Mouse (Mus musculus) lung, embryonic 14.5 days (tissue): ENCODE results near the gene Gm5901. TPM values are rescaled to one million over a fixed set of nuclear protein-coding genes. Genes with fewer than 3 reads are reported as not detected.

ENCODE experiments used
- ATAC-seq: fragments of 200-750 bp; cut with Nextera tagmentation; 2 replicates; pipeline ENCODE4 v1.8.0; 2017; ENCODE audit warnings: mild to moderate bottlenecking, moderate TSS enrichment, moderate library complexity; ENCODE audit not compliant: insufficient read depth
- DNase-seq: peaks from one replicate; pipeline ENCODE4 v3.0.0-alpha.2; 2015
- H3K27ac ChIP-seq: fragments of 300-500 bp; sonication (generic); 2 replicates; pipeline ENCODE4 v1.5.1; 2014; ENCODE audit warnings: low read depth, mild to moderate bottlenecking, moderate library complexity
- H3K27me3 ChIP-seq: fragments of 300-500 bp; sonication (generic); 2 replicates; pipeline ENCODE4 v1.6.1; 2014; ENCODE audit warnings: low read length, control low read depth; ENCODE audit not compliant: insufficient read depth
- H3K36me3 ChIP-seq: fragments of 300-500 bp; sonication (generic); 2 replicates; pipeline ENCODE4 v1.6.1; 2014; ENCODE audit warnings: control low read depth; ENCODE audit not compliant: insufficient read depth
- H3K4me1 ChIP-seq: fragments of 300-500 bp; sonication (generic); 2 replicates; pipeline ENCODE4 v1.6.1; 2014; ENCODE audit warnings: antibody characterized with exemption, control low read depth; ENCODE audit not compliant: insufficient read depth
- H3K4me2 ChIP-seq: fragments of 300-500 bp; sonication (generic); 2 replicates; pipeline ENCODE4 v1.6.1; 2014; ENCODE audit warnings: mild to moderate bottlenecking
- H3K4me3 ChIP-seq: fragments of 300-500 bp; sonication (generic); 2 replicates; pipeline ENCODE4 v1.5.1; 2014; ENCODE audit warnings: low read depth, low read length
- H3K9ac ChIP-seq: fragments of 300-500 bp; sonication (generic); 2 replicates; pipeline ENCODE4 v1.6.1; 2014
- H3K9me3 ChIP-seq: fragments of 300-500 bp; sonication (generic); 2 replicates; pipeline ENCODE4 v1.6.1; 2016; ENCODE audit warnings: low read depth, low read length, control low read depth
- CTCF ChIP-seq: IDR thresholded peaks from 2 replicates; pipeline ENCODE4 v1.5.1; 2016; ENCODE audit warnings: antibody characterized with exemption, low read depth
- WGBS: fragments of 180-500 bp; shearing (Covaris S2); extraction: QIAGEN DNeasy Blood & Tissue Kit; methylation state at CpG from one replicate; pipeline ENCODE4 v1.1.7; 2014; 5-methylcytosine and 5-hydroxymethylcytosine counted together
- polyA plus RNA-seq: library from polyadenylated mRNA; unstranded; fragments of >200 nt; fragmentation: Nextera tagmentation; extraction: Ambion mirVana; gene quantifications from 2 replicates; pipeline ENCODE4 v1.2.1, GENCODE M21; 2014

Gene Gm5901
- polyA plus RNA-seq, 1 experiment from 2014 or later, result not detected

- Histone ChIP-seq H3K36me3 (no peaks in the 10 kb centered on the region), H3K4me1 (no peaks in the 10 kb centered on the region), H3K27me3 (peaks cover 29% of the 10 kb centered on the region), H3K9ac (no peak overlapping the region), H3K4me3 (no peak overlapping the region), H3K27ac (no peak overlapping the region), H3K9me3 (no peaks in the 10 kb centered on the region), H3K4me2 (no peak overlapping the region)
- ATAC-seq (no peak), DNase-seq (no peak)
- 17% methylated on average over 5 of the region's 5 CpGs for WGBS
- TF ChIP-seq CTCF, result no peak
Observed at GRCm38 (mm10) chr7:105424368-105424767, 49.5 kb downstream of the Gm5901 start.

- no peaks in the 10 kb centered on the region for H3K36me3 ChIP-seq
- 1% methylated on average over 31 of the region's 31 CpGs for WGBS
- no peak for TF ChIP-seq CTCF
- no peaks in the 10 kb centered on the region for H3K9me3 ChIP-seq
- peak within 1 kb of the TSS; percentile 63 for H3K4me2 ChIP-seq
- H3K27me3 ChIP-seq, result peaks cover 29% of the 10 kb centered on the region
- peak; percentile 40 for DNase-seq
- no peak within 1 kb of the TSS for H3K27ac ChIP-seq
- ATAC-seq, result peak; percentile 92
- H3K9ac ChIP-seq, result peak within 1 kb of the TSS; percentile 29; the same call in 1 of the 2 replicates
- H3K4me3 ChIP-seq, result peak within 1 kb of the TSS; percentile 33
- no peaks in the 10 kb centered on the region for H3K4me1 ChIP-seq
Observed at GRCm38 (mm10) chr7:105425424-105426043, 50.7 kb downstream of the Gm5901 start, which contains the start of gene Cckbr. Gene Cckbr (plus strand): TSS chr7:105425731.

DNA sequence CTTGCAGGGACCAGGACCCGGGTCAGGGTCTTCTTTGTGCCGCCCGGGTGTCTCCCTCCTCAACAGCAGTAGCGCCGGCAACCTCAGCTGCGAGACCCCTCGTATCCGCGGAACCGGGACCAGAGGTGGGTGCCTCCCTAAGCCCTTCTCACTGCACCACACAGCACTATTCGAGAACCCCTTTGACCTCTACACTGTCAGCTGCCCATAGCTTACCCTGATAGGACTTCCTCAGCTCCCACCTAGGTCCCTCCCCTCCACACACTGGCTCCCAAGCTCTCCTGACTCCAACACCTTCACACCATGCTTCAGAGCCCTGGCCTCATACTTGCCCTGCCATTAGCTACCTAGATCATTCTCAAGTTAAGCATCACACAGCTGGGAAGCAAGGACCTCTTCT is 51.2 kb downstream of the Gm5901 start:
- no peak for TF ChIP-seq CTCF
- H3K9me3 ChIP-seq, result no peaks in the 10 kb centered on the region
- DNase-seq (no peak), ATAC-seq (peak; percentile 68; the same call in 1 of the 2 replicates)
- no peaks in the 10 kb centered on the region for H3K36me3 ChIP-seq
- peak overlapping the region; percentile 63 for H3K4me2 ChIP-seq
- no peak overlapping the region for H3K9ac ChIP-seq
- peaks cover 29% of the 10 kb centered on the region for H3K27me3 ChIP-seq
- no peaks in the 10 kb centered on the region for H3K4me1 ChIP-seq
- 3% methylated on average over 11 of the region's 11 CpGs for WGBS
- H3K27ac ChIP-seq, result no peak overlapping the region
- H3K4me3 ChIP-seq, result peak overlapping the region; percentile 33

Other genes with a start within 250 kb of the Gm5901 start
- gene Olfr683, start 228.0 kb upstream of the Gm5901 start, polyA plus RNA-seq, result not detected in 2 replicates
- gene Olfr684, start 211.4 kb upstream of the Gm5901 start, polyA plus RNA-seq, result not detected in 2 replicates
- gene Olfr685, start 189.0 kb upstream of the Gm5901 start, polyA plus RNA-seq, result not detected in 2 replicates
- gene Olfr686, start 167.6 kb upstream of the Gm5901 start, polyA plus RNA-seq, result not detected in 2 replicates
- not detected in 2 replicates for gene Olfr688, start 86.9 kb upstream of the Gm5901 start, polyA plus RNA-seq
- not detected in 2 replicates for gene Olfr689, start 63.9 kb upstream of the Gm5901 start, polyA plus RNA-seq
- not detected in 2 replicates for gene Olfr690, start 40.9 kb upstream of the Gm5901 start, polyA plus RNA-seq
- not detected in 2 replicates for gene Olfr691, start 32.8 kb upstream of the Gm5901 start, polyA plus RNA-seq
- gene Olfr692, start 6.8 kb upstream of the Gm5901 start, polyA plus RNA-seq, result not detected in 2 replicates
- 41.9 and 42.3 TPM in 2 replicates for gene Fam160a2, start 25.0 kb downstream of the Gm5901 start, polyA plus RNA-seq
- gene Cnga4, start 29.5 kb downstream of the Gm5901 start, polyA plus RNA-seq, result 0.07 TPM in 1 of 2 replicates, not detected in the other
- 0.25 and 0.39 TPM in 2 replicates for gene Cckbr, start 50.7 kb downstream of the Gm5901 start, polyA plus RNA-seq
- gene Cavin3, start 107.3 kb downstream of the Gm5901 start, polyA plus RNA-seq, result 96.0 and 96.1 TPM in 2 replicates
- gene Smpd1, start 179.3 kb downstream of the Gm5901 start, polyA plus RNA-seq, result 38.7 and 38.9 TPM in 2 replicates
- gene Apbb1, start 206.6 kb downstream of the Gm5901 start, polyA plus RNA-seq, result 36.6 and 37.6 TPM in 2 replicates
- gene Hpx, start 225.1 kb downstream of the Gm5901 start, polyA plus RNA-seq, result 0.57 and 0.59 TPM in 2 replicates